Mouse (Mus musculus): ENCODE results near the gene Cep57l1. TPM values are rescaled to one million over a fixed set of nuclear protein-coding genes. Genes with fewer than 3 reads are reported as not detected.

The Cep57l1 gene
- polyA plus RNA-seq (2014; fragmentation: Nextera tagmentation; extraction: Ambion mirVana): 21.1 and 24.7 TPM in 2 replicates

GRCm38 (mm10) chr10:41809771-41810563, at the start of gene Cep57l1, which contains the start of gene Sesn1:
Gene Cep57l1 (minus strand): TSS chr10:41809871.
Gene Sesn1 (plus strand): TSS chr10:41809935.
- H3K9ac ChIP-seq (ENCODE audit: low read depth, low read length): peak within 1 kb of the TSS; percentile 69
- ATAC-seq (ENCODE audit: low FRiP score, low TSS enrichment): peak; percentile 97
- H3K9me3 ChIP-seq (ENCODE audit: control insufficient read depth, low read length): no peaks in the 10 kb centered on the region
- H3K4me3 ChIP-seq (ENCODE audit: low read length): peak within 1 kb of the TSS; percentile 70
- H3K36me3 ChIP-seq (ENCODE audit: control insufficient read depth, insufficient read depth, low read length): no peaks in the 10 kb centered on the region
- peaks cover 11% of the 10 kb centered on the region; the same call in 1 of the 2 replicates for H3K4me1 ChIP-seq (ENCODE audit: control insufficient read depth, insufficient read depth, low read length)
- H3K4me2 ChIP-seq (replicated peaks; ENCODE audit: low read depth, low read length): peak within 1 kb of the TSS; percentile 89
- H3K27me3 ChIP-seq (ENCODE audit: control insufficient read depth, insufficient read depth, low read length): no peaks in the 10 kb centered on the region
- peak within 1 kb of the TSS; percentile 95 for H3K27ac ChIP-seq (ENCODE audit: low read depth, low read length)
- under 1% methylated on average over 66 of the region's 69 CpGs for WGBS

GRCm38 (mm10) chr10:41848721-41849120, 39.0 kb upstream of the Cep57l1 start:
- H3K27me3 ChIP-seq (ENCODE audit: control insufficient read depth, insufficient read depth, low read length): no peaks in the 10 kb centered on the region
- H3K27ac ChIP-seq (ENCODE audit: low read depth, low read length): no peak overlapping the region
- no peak overlapping the region for H3K9ac ChIP-seq (ENCODE audit: low read depth, low read length)
- no peak overlapping the region for H3K4me2 ChIP-seq (replicated peaks; ENCODE audit: low read depth, low read length)
- H3K9me3 ChIP-seq (ENCODE audit: control insufficient read depth, low read length): no peaks in the 10 kb centered on the region
- H3K4me3 ChIP-seq (ENCODE audit: low read length): no peak overlapping the region
- no peaks in the 10 kb centered on the region for H3K4me1 ChIP-seq (ENCODE audit: control insufficient read depth, insufficient read depth, low read length)
- H3K36me3 ChIP-seq (ENCODE audit: control insufficient read depth, insufficient read depth, low read length): no peaks in the 10 kb centered on the region
- WGBS: 88% methylated on average over 2 of the region's 2 CpGs
- no peak for ATAC-seq (ENCODE audit: low FRiP score, low TSS enrichment)

GRCm38 (mm10) chr10:41847737-41848136, 38.1 kb upstream of the Cep57l1 start:
- Histone ChIP-seq H3K9me3 (ENCODE audit: control insufficient read depth, low read length) (no peaks in the 10 kb centered on the region), H3K27ac (ENCODE audit: low read depth, low read length) (no peak overlapping the region), H3K4me2 (replicated peaks; ENCODE audit: low read depth, low read length) (no peak overlapping the region), H3K4me3 (ENCODE audit: low read length) (no peak overlapping the region), H3K4me1 (ENCODE audit: control insufficient read depth, insufficient read depth, low read length) (no peaks in the 10 kb centered on the region), H3K36me3 (ENCODE audit: control insufficient read depth, insufficient read depth, low read length) (no peaks in the 10 kb centered on the region), H3K9ac (ENCODE audit: low read depth, low read length) (no peak overlapping the region), H3K27me3 (ENCODE audit: control insufficient read depth, insufficient read depth, low read length) (no peaks in the 10 kb centered on the region)
- 94% methylated on average over 8 of the region's 8 CpGs for WGBS
- ATAC-seq (ENCODE audit: low FRiP score, low TSS enrichment): no peak

GRCm38 (mm10) chr10:41838911-41839310, 29.2 kb upstream of the Cep57l1 start:
- Histone ChIP-seq H3K27ac (ENCODE audit: low read depth, low read length) (no peak overlapping the region), H3K4me3 (ENCODE audit: low read length) (no peak overlapping the region), H3K9ac (ENCODE audit: low read depth, low read length) (no peak overlapping the region), H3K4me1 (ENCODE audit: control insufficient read depth, insufficient read depth, low read length) (no peaks in the 10 kb centered on the region), H3K36me3 (ENCODE audit: control insufficient read depth, insufficient read depth, low read length) (no peaks in the 10 kb centered on the region), H3K9me3 (ENCODE audit: control insufficient read depth, low read length) (0 out of 2 replicates have a peak, but pooled peaks cover 3% of the 10 kb centered on the region), H3K27me3 (ENCODE audit: control insufficient read depth, insufficient read depth, low read length) (no peaks in the 10 kb centered on the region), H3K4me2 (replicated peaks; ENCODE audit: low read depth, low read length) (no peak overlapping the region)
- no peak for ATAC-seq (ENCODE audit: low FRiP score, low TSS enrichment)
- 86% methylated on average over 4 of the region's 4 CpGs for WGBS

- Histone ChIP-seq H3K36me3 (ENCODE audit: control insufficient read depth, insufficient read depth, low read length) (no peaks in the 10 kb centered on the region), H3K27ac (ENCODE audit: low read depth, low read length) (no peak overlapping the region), H3K4me3 (ENCODE audit: low read length) (no peak overlapping the region), H3K4me1 (ENCODE audit: control insufficient read depth, insufficient read depth, low read length) (no peaks in the 10 kb centered on the region), H3K9ac (ENCODE audit: low read depth, low read length) (no peak overlapping the region), H3K4me2 (replicated peaks; ENCODE audit: low read depth, low read length) (no peak overlapping the region), H3K9me3 (ENCODE audit: control insufficient read depth, low read length) (no peaks in the 10 kb centered on the region), H3K27me3 (ENCODE audit: control insufficient read depth, insufficient read depth, low read length) (no peaks in the 10 kb centered on the region)
- ATAC-seq (ENCODE audit: low FRiP score, low TSS enrichment): no peak
- WGBS: 80% methylated on average over 2 of the region's 2 CpGs
Measured at GRCm38 (mm10) chr10:41834131-41834530, 24.5 kb upstream of the Cep57l1 start.

GRCm38 (mm10) chr10:41832191-41832590, 22.5 kb upstream of the Cep57l1 start:
- 28% methylated on average over 6 of the region's 6 CpGs for WGBS
- H3K4me1 ChIP-seq (ENCODE audit: control insufficient read depth, insufficient read depth, low read length): no peaks in the 10 kb centered on the region
- no peaks in the 10 kb centered on the region for H3K36me3 ChIP-seq (ENCODE audit: control insufficient read depth, insufficient read depth, low read length)
- H3K4me2 ChIP-seq (replicated peaks; ENCODE audit: low read depth, low read length): no peak overlapping the region
- no peak overlapping the region for H3K9ac ChIP-seq (ENCODE audit: low read depth, low read length)
- H3K9me3 ChIP-seq (ENCODE audit: control insufficient read depth, low read length): no peaks in the 10 kb centered on the region
- no peak overlapping the region for H3K27ac ChIP-seq (ENCODE audit: low read depth, low read length)
- peak; percentile 90 for ATAC-seq (ENCODE audit: low FRiP score, low TSS enrichment)
- H3K27me3 ChIP-seq (ENCODE audit: control insufficient read depth, insufficient read depth, low read length): no peaks in the 10 kb centered on the region
- H3K4me3 ChIP-seq (ENCODE audit: low read length): no peak overlapping the region

- Histone ChIP-seq H3K27me3 (ENCODE audit: control insufficient read depth, insufficient read depth, low read length) (no peaks in the 10 kb centered on the region), H3K4me2 (replicated peaks; ENCODE audit: low read depth, low read length) (no peak overlapping the region), H3K36me3 (ENCODE audit: control insufficient read depth, insufficient read depth, low read length) (no peaks in the 10 kb centered on the region), H3K27ac (ENCODE audit: low read depth, low read length) (no peak overlapping the region), H3K4me1 (ENCODE audit: control insufficient read depth, insufficient read depth, low read length) (no peaks in the 10 kb centered on the region), H3K4me3 (ENCODE audit: low read length) (no peak overlapping the region), H3K9ac (ENCODE audit: low read depth, low read length) (no peak overlapping the region), H3K9me3 (ENCODE audit: control insufficient read depth, low read length) (no peaks in the 10 kb centered on the region)
- 0 out of 2 replicates have a peak, but pooled peaks have one; percentile 43 for ATAC-seq (ENCODE audit: low FRiP score, low TSS enrichment)
- WGBS: 51% methylated on average over 9 of the region's 9 CpGs
Measured at GRCm38 (mm10) chr10:41830851-41831522, 21.3 kb upstream of the Cep57l1 start.

- H3K36me3 ChIP-seq (ENCODE audit: control insufficient read depth, insufficient read depth, low read length): no peaks in the 10 kb centered on the region
- H3K4me3 ChIP-seq (ENCODE audit: low read length): no peak overlapping the region
- H3K9me3 ChIP-seq (ENCODE audit: control insufficient read depth, low read length): no peaks in the 10 kb centered on the region
- WGBS: 70% methylated on average over 4 of the region's 4 CpGs
- ATAC-seq (ENCODE audit: low FRiP score, low TSS enrichment): no peak
- no peaks in the 10 kb centered on the region for H3K27me3 ChIP-seq (ENCODE audit: control insufficient read depth, insufficient read depth, low read length)
- H3K27ac ChIP-seq (ENCODE audit: low read depth, low read length): no peak overlapping the region
- H3K4me1 ChIP-seq (ENCODE audit: control insufficient read depth, insufficient read depth, low read length): no peaks in the 10 kb centered on the region
- no peak overlapping the region for H3K4me2 ChIP-seq (replicated peaks; ENCODE audit: low read depth, low read length)
- H3K9ac ChIP-seq (ENCODE audit: low read depth, low read length): no peak overlapping the region
Measured at GRCm38 (mm10) chr10:41830445-41830844, 20.8 kb upstream of the Cep57l1 start.

- Histone ChIP-seq H3K27ac (ENCODE audit: low read depth, low read length) (no peak overlapping the region), H3K36me3 (ENCODE audit: control insufficient read depth, insufficient read depth, low read length) (no peaks in the 10 kb centered on the region), H3K4me2 (replicated peaks; ENCODE audit: low read depth, low read length) (no peak overlapping the region), H3K4me1 (ENCODE audit: control insufficient read depth, insufficient read depth, low read length) (no peaks in the 10 kb centered on the region), H3K9me3 (ENCODE audit: control insufficient read depth, low read length) (no peaks in the 10 kb centered on the region), H3K9ac (ENCODE audit: low read depth, low read length) (no peak overlapping the region), H3K27me3 (ENCODE audit: control insufficient read depth, insufficient read depth, low read length) (no peaks in the 10 kb centered on the region), H3K4me3 (ENCODE audit: low read length) (no peak overlapping the region)
- no peak for ATAC-seq (ENCODE audit: low FRiP score, low TSS enrichment)
- 100% methylated on average over 2 of the region's 2 CpGs for whole genome bisulfite sequencing
Measured at GRCm38 (mm10) chr10:41829980-41830379, 20.3 kb upstream of the Cep57l1 start.

Data from kidney, embryonic 14.5 days (tissue).